17 mouse cellular contexts compared by ENCODE assay signal in genomic region chr4:137304106-137304505, GRCm38 (mm10). TPM values are rescaled to one million over a fixed set of nuclear protein-coding genes. Genes with fewer than 3 reads are reported as not detected.
A peak's percentile ranks its signal among the peaks of the same experiment; 100 is the strongest.
DNase-seq lines count a peak whose midpoint lies in the region; TF ChIP-seq lines count a peak whose summit lies in the region.
"Had no signal": no experiment of that assay in that cellular context is flagged by ENCODE, and none has a peak within 500 bp of the region (broad histone marks: within the 10 kb centered on the region; RNA-seq: fewer than 3 reads in every experiment).

No protein-coding gene starts in this region.

- DNase-seq in gastrocnemius, adult 2 months, result peak; percentile 3
- DNase-seq in gastrocnemius, postnatal 14 days, result no peak
- DNase-seq in heart, embryonic 10.5 days (ENCODE audit: low spot score), result peak; percentile 65
- no peak for DNase-seq in heart, adult 2 months
- DNase-seq in brain, adult 2 months (ENCODE audit: low read depth, low spot score), result peak; percentile 65
- DNase-seq in kidney, adult 2 months, result no peak
- DNase-seq: adrenal gland, adult 2 months; adrenal gland, postnatal 25 days; cerebellum, adult 11-12 months; cerebellum, adult 2 months; cerebellum, adult 9-10 months; cerebellum, postnatal 25 days had no signal

- TF ChIP-seq POLR2A in heart, adult 2 months (IDR thresholded peaks at IDR 0.05; ENCODE audit: insufficient read depth, low read depth, low read length), result no peak
- no peak for TF ChIP-seq POLR2A in kidney, adult 2 months (IDR thresholded peaks at IDR 0.05; ENCODE audit: low read depth, low read length)

- H3K27me3 ChIP-seq in heart, embryonic 10.5 days (ENCODE audit: insufficient read depth, poor library complexity, severe bottlenecking), result no peaks in the 10 kb centered on the region
- no peaks in the 10 kb centered on the region for H3K27me3 ChIP-seq in heart, adult 2 months (ENCODE audit: control insufficient read depth, insufficient read depth, low read length)
- no peaks in the 10 kb centered on the region for H3K27me3 ChIP-seq in kidney, adult 2 months (replicated peaks; ENCODE audit: control insufficient read depth, insufficient read depth, low read length)
- H3K27me3 ChIP-seq: embryonic facial prominence, embryonic 12.5 days; forebrain, embryonic 13.5 days; forebrain, embryonic 15.5 days had no signal

- no peak for TF ChIP-seq EP300 in heart, adult 2 months (IDR thresholded peaks at IDR 0.05; ENCODE audit: insufficient read depth, low read depth, low read length)

- no peak overlapping the region for H3K9ac ChIP-seq in heart, adult 2 months (ENCODE audit: low read depth, low read length)
- H3K9ac ChIP-seq: embryonic facial prominence, embryonic 12.5 days; forebrain, embryonic 13.5 days; forebrain, embryonic 15.5 days had no signal

- no peaks in the 10 kb centered on the region for H3K9me3 ChIP-seq in heart, embryonic 10.5 days
- H3K9me3 ChIP-seq: embryonic facial prominence, embryonic 10.5 days; embryonic facial prominence, embryonic 12.5 days; forebrain, embryonic 13.5 days; forebrain, embryonic 15.5 days had no signal

- H3K27ac ChIP-seq in gastrocnemius, adult 2 months, result no peak overlapping the region
- H3K27ac ChIP-seq in heart, embryonic 10.5 days, result no peak overlapping the region
- H3K27ac ChIP-seq in heart, adult 2 months, result no peak overlapping the region
- no peak overlapping the region for H3K27ac ChIP-seq in kidney, adult 2 months (ENCODE audit: insufficient read depth, low read depth, low read length)
- H3K27ac ChIP-seq: embryonic facial prominence, embryonic 10.5 days; embryonic facial prominence, embryonic 12.5 days; forebrain, embryonic 13.5 days; forebrain, embryonic 15.5 days had no signal

- peaks cover 28% of the 10 kb centered on the region for H3K4me1 ChIP-seq in heart, embryonic 10.5 days
- no peaks in the 10 kb centered on the region for H3K4me1 ChIP-seq in heart, adult 2 months (ENCODE audit: control insufficient read depth, insufficient read depth, low read length)
- no peaks in the 10 kb centered on the region for H3K4me1 ChIP-seq in kidney, adult 2 months (ENCODE audit: control insufficient read depth, insufficient read depth, low read length)

- no peaks in the 10 kb centered on the region for H3K79me2 ChIP-seq in heart, adult 2 months (replicated peaks; ENCODE audit: control insufficient read depth, insufficient read depth, low read length)

- WGBS in heart, embryonic 10.5 days, result 90% methylated on average over 7 of the region's 7 CpGs
- 90% methylated on average over 7 of the region's 7 CpGs for WGBS in heart, adult 2 months
- 93% methylated on average over 7 of the region's 7 CpGs for WGBS in kidney, adult 2 months

- no peaks in the 10 kb centered on the region; the same call in 1 of the 2 replicates for H3K36me3 ChIP-seq in heart, embryonic 10.5 days
- no peaks in the 10 kb centered on the region for H3K36me3 ChIP-seq in heart, adult 2 months (ENCODE audit: control insufficient read depth, insufficient read depth, low read length)
- H3K36me3 ChIP-seq in kidney, adult 2 months (ENCODE audit: control insufficient read depth, insufficient read depth, low read length), result no peaks in the 10 kb centered on the region
- H3K36me3 ChIP-seq: embryonic facial prominence, embryonic 12.5 days; forebrain, embryonic 15.5 days had no signal

- intact Hi-C loops in gastrocnemius, adult 2 months (cut with DNase I), result no loop called here
- intact Hi-C loops in gastrocnemius, postnatal 14 days (cut with DNase I; ENCODE audit: low total_unique reads), result no loop called here
- intact Hi-C loops in heart, adult 2 months (cut with DNase I), result no loop called here

- TF ChIP-seq CTCF in gastrocnemius, adult 2 months (IDR thresholded peaks at IDR 0.05), result no peak
- no peak for TF ChIP-seq CTCF in heart, adult 2 months (IDR thresholded peaks at IDR 0.05)
- no peak for TF ChIP-seq CTCF in kidney, adult 2 months (conservative IDR thresholded peaks at IDR 0.05; ENCODE audit: insufficient read depth, insufficient read length, low read depth, low read length)

- no peak overlapping the region for H3K4me3 ChIP-seq in gastrocnemius, adult 2 months
- no peak overlapping the region for H3K4me3 ChIP-seq in heart, embryonic 10.5 days
- H3K4me3 ChIP-seq in heart, adult 2 months, result no peak overlapping the region
- H3K4me3 ChIP-seq in kidney, adult 2 months (ENCODE audit: insufficient read depth, low read depth, low read length), result no peak overlapping the region
- H3K4me3 ChIP-seq: embryonic facial prominence, embryonic 10.5 days; embryonic facial prominence, embryonic 12.5 days; forebrain, embryonic 13.5 days; forebrain, embryonic 15.5 days had no signal

RNA-seq across cellular contexts. Expression of gene Wnt4, which starts 26.8 kb away (rescaled TPM):
- total RNA-seq in gastrocnemius, adult 2 months (2021), result 10 to 100 TPM in 1 of 2 experiments, 1 to 10 TPM in 1; 9.2 to 13.0 TPM
- 1 to 10 TPM; 6.4 to 8.8 TPM for total RNA-seq in gastrocnemius, postnatal 14 days (2021)
- 0.96 and 0.98 TPM in 2 replicates for polyA plus RNA-seq in heart, embryonic 10.5 days (2016; fragmentation: Nextera tagmentation; extraction: Ambion mirVana)
- total RNA-seq in heart, adult 2 months (2021), result under 1 TPM; 0.23 to 0.25 TPM
- 0.26 and 0.47 TPM in 2 replicates for polyA plus RNA-seq in heart, adult 2 months (2012; rRNA removed)
- 2.1 and 3.3 TPM in 2 replicates for polyA plus RNA-seq in kidney, adult 2 months (2012; rRNA removed)
- total RNA-seq: MEL had no signal

RNA-seq across cellular contexts. Expression of gene Cdc42, which starts 53.4 kb away (rescaled TPM):
- 100 to 1,000 TPM; 169 to 187 TPM for total RNA-seq in gastrocnemius, adult 2 months (2021)
- 100 to 1,000 TPM; 200 to 210 TPM for total RNA-seq in gastrocnemius, postnatal 14 days (2021)
- 550 and 560 TPM in 2 replicates for polyA plus RNA-seq in heart, embryonic 10.5 days (2016; fragmentation: Nextera tagmentation; extraction: Ambion mirVana)
- 100 to 1,000 TPM; 136 to 137 TPM for total RNA-seq in heart, adult 2 months (2021)
- polyA plus RNA-seq in heart, adult 2 months (2012; rRNA removed), result 68.4 and 141 TPM in 2 replicates
- polyA plus RNA-seq in kidney, adult 2 months (2012; rRNA removed), result 83.5 and 116 TPM in 2 replicates

Comparison
In these comparisons a context has a peak if more than half of its experiments do, and no peak if none do; other contexts are left out.
1. DNase-seq: peak in gastrocnemius, adult 2 months (single experiment), heart, embryonic 10.5 days (single experiment) and brain, adult 2 months (single experiment); none in gastrocnemius, postnatal 14 days (single experiment), heart, adult 2 months (0 of 2) and kidney, adult 2 months (single experiment).
2. RNA of gene Wnt4, which starts 26.8 kb away (total RNA-seq): 9.2 to 13.0 TPM in gastrocnemius, adult 2 months and 6.4 to 8.8 TPM in gastrocnemius, postnatal 14 days; 0.23 to 0.25 TPM in heart, adult 2 months; every median in the first group is over 4 times any median in the second.